Mouse (Mus musculus) MEL (cell line): ENCODE results near the gene Srgap3.

Experiments used
- CHD1 ChIP-seq: IDR thresholded peaks from 2 replicates; pipeline ENCODE4 v1.6.1; 2012; ENCODE audit warnings: low read depth, mild to moderate bottlenecking, inconsistent platforms, low read length, improper control_type of control experiment
- CTCF ChIP-seq, 3 experiments: IDR thresholded peaks in 2 of 3; conservative IDR thresholded peaks in 1 of 3; 2 replicates each; pipeline ENCODE4 v1.5.1; 2011 to 2012; ENCODE audit warnings: low read length in 3 of 3, low read depth in 2 of 3, mild to moderate bottlenecking in 2 of 3, improper control_type of control experiment in 1 of 3, inconsistent platforms in 1 of 3, mixed read lengths in 1 of 3, moderate library complexity in 1 of 3; ENCODE audit not compliant: control insufficient read depth in 1 of 3, insufficient read depth in 1 of 3, poor library complexity in 1 of 3, severe bottlenecking in 1 of 3
- EP300 ChIP-seq, 2 experiments: IDR thresholded peaks; 2 replicates each; pipeline ENCODE4 v1.6.1; 2011; ENCODE audit warnings: improper control_type of control experiment in 2 of 2, low read length in 2 of 2, low read depth in 1 of 2, mild to moderate bottlenecking in 1 of 2
- GATA1 ChIP-seq: IDR thresholded peaks from 2 replicates; pipeline ENCODE4 v1.6.1; 2011; ENCODE audit warnings: low read depth, low read length, improper control_type of control experiment
- KAT2A ChIP-seq: conservative IDR thresholded peaks from 2 replicates; pipeline ENCODE4 v1.6.1; 2012; ENCODE audit warnings: low read depth, low read length, improper control_type of control experiment, inconsistent platforms
- MXI1 ChIP-seq: IDR thresholded peaks from 2 replicates; pipeline ENCODE4 v1.6.1; 2011; ENCODE audit warnings: mild to moderate bottlenecking, low read depth, low read length, improper control_type of control experiment
- MYB ChIP-seq: IDR thresholded peaks from 2 replicates; pipeline ENCODE4 v1.6.1; 2011; ENCODE audit warnings: mild to moderate bottlenecking, low read depth, low read length, improper control_type of control experiment
- POLR2A ChIP-seq, 2 experiments: IDR thresholded peaks; 2 replicates each; pipeline ENCODE4 v1.6.1; 2011 to 2012; ENCODE audit warnings: low read length in 2 of 2, mild to moderate bottlenecking in 2 of 2, control low read depth in 1 of 2, improper control_type of control experiment in 1 of 2, low read depth in 1 of 2, moderate library complexity in 1 of 2; ENCODE audit not compliant: control insufficient read depth in 1 of 2, insufficient read depth in 1 of 2, poor library complexity in 1 of 2
- POLR2AphosphoS2 ChIP-seq: IDR thresholded peaks from 2 replicates; pipeline ENCODE4 v1.6.1; 2011; ENCODE audit warnings: low read length, improper control_type of control experiment
- POLR2AphosphoS5 ChIP-seq: IDR thresholded peaks from 2 replicates; pipeline ENCODE4 v1.6.1; 2012; ENCODE audit warnings: low read depth, borderline replicate concordance, mild to moderate bottlenecking, inconsistent platforms, low read length, moderate library complexity, mixed read lengths
- TAL1 ChIP-seq: IDR thresholded peaks from 2 replicates; pipeline ENCODE4 v1.6.1; 2012; ENCODE audit warnings: mild to moderate bottlenecking, inconsistent platforms, low read length, moderate library complexity, mixed read lengths
- UBTF ChIP-seq: IDR thresholded peaks from 2 replicates; pipeline ENCODE4 v1.6.1; 2012; ENCODE audit warnings: low read depth, mild to moderate bottlenecking, inconsistent platforms, low read length, improper control_type of control experiment, moderate library complexity, borderline replicate concordance; ENCODE audit not compliant: insufficient read depth
- USF1 ChIP-seq: IDR thresholded peaks from 2 replicates; pipeline ENCODE4 v1.6.1; 2014; ENCODE audit warnings: low read depth, mild to moderate bottlenecking, inconsistent platforms, low read length, improper control_type of control experiment, moderate library complexity
- ZNF384 ChIP-seq: IDR thresholded peaks from 2 replicates; pipeline ENCODE4 v1.6.1; 2012; ENCODE audit warnings: low read depth, mild to moderate bottlenecking, inconsistent platforms, low read length, improper control_type of control experiment

- TF ChIP-seq POLR2AphosphoS2, result no peak
- TF ChIP-seq UBTF, result no peak
- TF ChIP-seq CTCF (IDR thresholded peaks at IDR 0.05 in 2 of 3, conservative IDR thresholded peaks at IDR 0.05 in 1 of 3; ENCODE audit: control insufficient read depth in 1 of 3, insufficient read depth in 1 of 3, low read depth in 2 of 3, low read length in 3 of 3, poor library complexity in 1 of 3, severe bottlenecking in 1 of 3), result no peak
- no peak for TF ChIP-seq POLR2A (IDR thresholded peaks at IDR 0.05; ENCODE audit: control insufficient read depth in 1 of 2, insufficient read depth in 1 of 2, low read depth in 1 of 2, low read length in 2 of 2, poor library complexity in 1 of 2)
- no peak for TF ChIP-seq EP300 (IDR thresholded peaks at IDR 0.05; ENCODE audit: low read depth in 1 of 2, low read length in 2 of 2)
- no peak for TF ChIP-seq USF1
- no peak for TF ChIP-seq POLR2AphosphoS5
- no peak for TF ChIP-seq KAT2A
- no peak for TF ChIP-seq GATA1
- TF ChIP-seq ZNF384, result no peak
- no peak for TF ChIP-seq MYB
- TF ChIP-seq CHD1, result no peak
- no peak for TF ChIP-seq TAL1
- no peak for TF ChIP-seq MXI1
Measured at GRCm38 (mm10) chr6:112957583-112958280, 10.7 kb upstream of the Srgap3 start.
